Mouse (Mus musculus): ENCODE data around the gene Opn5. TPM values are rescaled to one million over a fixed set of nuclear protein-coding genes. Genes with fewer than 3 reads are reported as not detected.

The Opn5 gene
- total RNA-seq, 4 experiments from 2014 or later = not detected

Other genes with a start within 250 kb of the Opn5 start
- gene Adgrf4, start 80.9 kb upstream of the Opn5 start, total RNA-seq (2022) = under 1 TPM; 0.09 to 0.56 (median 0.20) TPM
- gene Adgrf2, start 130.8 kb upstream of the Opn5 start, total RNA-seq (2022) = under 1 TPM; 0.08 to 0.29 (median 0.16) TPM

Data from heart, adult 8-10 months (tissue).